Mouse (Mus musculus): ENCODE results near the gene 2310034G01Rik. TPM values are rescaled to one million over a fixed set of nuclear protein-coding genes. Genes with fewer than 3 reads are reported as not detected.

The 2310034G01Rik gene
- polyA plus RNA-seq, 1 experiment from 2014 or later = 1.8 TPM

DNA sequence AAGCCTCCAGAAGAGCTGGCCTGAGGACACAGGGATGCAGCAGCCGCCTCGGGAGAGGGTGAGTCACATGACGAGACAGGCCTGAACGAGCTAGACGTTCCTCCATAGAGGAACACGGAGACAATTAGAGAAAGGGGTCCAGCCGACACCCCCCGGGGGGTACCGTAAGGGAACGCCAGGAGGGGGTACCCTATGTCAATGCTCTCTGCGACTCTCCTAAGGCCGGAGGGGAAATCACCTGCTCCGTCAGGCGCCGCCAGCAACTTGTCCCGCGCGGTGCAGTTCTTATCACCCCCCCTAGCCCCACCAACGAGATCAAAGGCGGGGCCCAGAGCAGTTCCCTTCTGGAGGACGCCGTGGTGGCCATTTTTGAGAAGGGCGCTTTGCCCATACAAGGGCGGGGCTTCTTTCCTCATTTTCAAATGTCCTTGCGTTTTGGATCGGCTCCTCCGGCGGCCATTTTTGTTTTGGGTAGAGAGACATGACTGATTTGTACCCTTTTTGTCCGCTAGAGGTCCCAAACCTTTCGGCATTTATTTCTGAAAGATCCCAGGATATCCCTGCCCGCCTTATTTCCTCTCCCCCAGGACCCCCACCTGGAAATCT, 11.7 kb downstream of the 2310034G01Rik start, which contains the start of gene Cuedc2:
Cuedc2 (minus strand) TSS at position 372 of the 606 bp plus-strand sequence.
- under 1% methylated on average over 31 of the region's 31 CpGs for WGBS
- Histone ChIP-seq H3K9me3 (ENCODE audit: control insufficient read depth, low read length) (no peaks in the 10 kb centered on the region), H3K27ac (replicated peaks; ENCODE audit: low read depth, low read length) (no peak within 1 kb of the TSS), H3K36me3 (ENCODE audit: control insufficient read depth, insufficient read depth, low read length) (no peaks in the 10 kb centered on the region), H3K4me3 (ENCODE audit: low read depth, low read length) (peak within 1 kb of the TSS; percentile 77), H3K4me1 (ENCODE audit: control insufficient read depth, insufficient read depth, low read length) (peaks cover 7% of the 10 kb centered on the region; the same call in 1 of the 2 replicates), H3K9ac (ENCODE audit: low read length) (peak within 1 kb of the TSS; percentile 76), H3K27me3 (ENCODE audit: control insufficient read depth, insufficient read depth, low read length) (no peaks in the 10 kb centered on the region; the same call in 1 of the 2 replicates), H3K4me2 (ENCODE audit: low read depth, severe bottlenecking) (peak within 1 kb of the TSS; percentile 79)
- ATAC-seq (ENCODE audit: insufficient number of reproducible peaks, low FRiP score, low TSS enrichment, low read depth) (peak; percentile 82), DNase-seq (ENCODE audit: low spot score) (peak; percentile 98)

DNA sequence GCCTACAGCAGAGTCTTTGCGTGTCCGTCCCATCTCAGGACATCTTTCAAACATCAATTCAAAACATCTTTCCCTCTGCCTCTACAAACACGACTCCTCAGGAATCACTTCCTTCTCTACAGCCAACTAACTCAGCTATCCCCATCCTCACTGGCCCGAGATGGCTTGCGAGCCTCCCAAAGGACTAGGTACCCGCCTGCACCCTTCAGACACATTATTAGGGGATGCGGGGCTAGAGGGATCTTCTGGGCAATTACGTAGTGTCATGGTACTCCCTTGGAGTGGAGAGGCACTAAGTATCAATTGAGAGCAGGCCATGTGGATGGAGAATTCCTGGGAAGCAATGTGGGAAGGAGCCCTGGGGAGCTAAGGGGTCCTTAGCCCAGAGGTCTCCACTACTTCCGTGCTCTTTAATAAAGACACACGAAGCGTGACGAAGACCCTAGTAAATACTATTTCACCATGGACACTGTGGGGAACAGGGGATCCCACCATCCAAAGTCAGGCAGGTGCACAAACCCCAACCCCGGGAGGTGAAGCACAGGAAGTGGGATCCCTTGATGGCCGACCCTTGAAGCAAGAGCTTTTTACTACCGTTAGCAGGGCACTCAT, 12.3 kb downstream of the 2310034G01Rik start:
- Histone ChIP-seq H3K27me3 (ENCODE audit: control insufficient read depth, insufficient read depth, low read length) (no peaks in the 10 kb centered on the region), H3K9ac (ENCODE audit: low read length) (peak overlapping the region; percentile 76), H3K4me2 (ENCODE audit: low read depth, severe bottlenecking) (peak overlapping the region; percentile 79), H3K36me3 (ENCODE audit: control insufficient read depth, insufficient read depth, low read length) (no peaks in the 10 kb centered on the region), H3K9me3 (ENCODE audit: control insufficient read depth, low read length) (no peaks in the 10 kb centered on the region), H3K4me1 (ENCODE audit: control insufficient read depth, insufficient read depth, low read length) (peaks cover 7% of the 10 kb centered on the region; the same call in 1 of the 2 replicates), H3K4me3 (ENCODE audit: low read depth, low read length) (peak overlapping the region; percentile 77), H3K27ac (replicated peaks; ENCODE audit: low read depth, low read length) (no peak overlapping the region)
- 46% methylated on average over 15 of the region's 15 CpGs for WGBS
- ATAC-seq (ENCODE audit: insufficient number of reproducible peaks, low FRiP score, low TSS enrichment, low read depth) = peak; percentile 29; the same call in 1 of the 2 replicates
- no peak for DNase-seq (ENCODE audit: low spot score)

DNA sequence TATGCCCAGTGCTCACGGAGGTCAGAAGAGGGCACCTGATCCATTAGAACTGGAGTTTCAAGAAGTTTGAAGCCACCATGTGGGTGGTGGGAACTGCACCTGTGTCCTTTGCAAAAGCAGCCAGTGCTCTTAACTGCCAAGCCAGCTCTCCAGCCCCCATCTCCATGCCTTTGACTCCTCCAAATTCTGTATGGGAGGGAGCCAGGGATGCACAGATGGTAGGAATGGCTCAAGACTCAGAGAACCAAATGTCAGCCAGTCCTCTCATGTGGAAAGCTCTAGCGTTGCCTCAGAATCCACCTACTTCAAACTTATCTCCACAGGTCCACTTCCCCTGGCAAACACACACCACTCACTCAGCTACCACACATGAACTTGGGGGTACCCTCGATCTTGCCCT, 16.2 kb downstream of the 2310034G01Rik start:
- no peak overlapping the region for H3K4me3 ChIP-seq (ENCODE audit: low read depth, low read length)
- no peak for ATAC-seq (ENCODE audit: insufficient number of reproducible peaks, low FRiP score, low TSS enrichment, low read depth)
- no peak for DNase-seq (ENCODE audit: low spot score)
- peaks cover 16% of the 10 kb centered on the region; the same call in 1 of the 2 replicates for H3K4me1 ChIP-seq (ENCODE audit: control insufficient read depth, insufficient read depth, low read length)
- no peaks in the 10 kb centered on the region for H3K9me3 ChIP-seq (ENCODE audit: control insufficient read depth, low read length)
- 92% methylated on average over 3 of the region's 3 CpGs for WGBS
- H3K27me3 ChIP-seq (ENCODE audit: control insufficient read depth, insufficient read depth, low read length) = peaks cover 8% of the 10 kb centered on the region
- no peak overlapping the region for H3K27ac ChIP-seq (replicated peaks; ENCODE audit: low read depth, low read length)
- H3K36me3 ChIP-seq (ENCODE audit: control insufficient read depth, insufficient read depth, low read length) = peaks cover 2% of the 10 kb centered on the region; the same call in 1 of the 2 replicates
- H3K4me2 ChIP-seq (ENCODE audit: low read depth, severe bottlenecking) = no peak overlapping the region
- no peak overlapping the region for H3K9ac ChIP-seq (ENCODE audit: low read length)

DNA sequence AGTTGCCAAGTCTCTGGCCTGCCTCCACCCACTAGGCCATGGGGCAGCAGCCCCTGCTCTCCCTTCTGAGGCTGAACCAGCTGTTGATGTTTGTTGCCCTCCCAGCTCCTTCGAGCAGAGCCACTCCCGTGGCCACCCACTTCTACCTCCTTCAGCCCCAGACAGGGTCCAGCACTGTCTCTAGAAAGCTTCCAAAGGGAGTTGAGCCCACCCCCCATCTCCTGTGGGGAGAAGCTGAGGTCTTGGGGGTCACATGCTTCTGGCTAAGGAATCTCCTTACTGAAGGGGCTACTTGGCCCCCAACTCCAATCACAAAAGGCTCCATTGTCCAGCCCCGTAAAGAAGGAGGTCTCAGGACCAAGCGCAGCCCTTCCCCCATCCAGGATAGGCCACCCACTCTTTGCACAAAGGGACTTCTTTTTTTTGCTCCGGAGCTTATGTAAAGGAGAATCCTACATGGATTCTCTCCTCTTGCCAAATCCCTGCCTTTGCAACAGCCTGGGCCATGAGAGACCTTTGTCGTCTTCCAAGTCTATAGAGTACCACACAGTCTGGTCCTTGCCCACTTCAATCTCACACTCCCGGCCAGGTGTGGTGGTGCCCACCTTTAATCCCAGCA, 17.3 kb downstream of the 2310034G01Rik start:
- H3K4me3 ChIP-seq (ENCODE audit: low read depth, low read length) = no peak overlapping the region
- no peak overlapping the region for H3K27ac ChIP-seq (replicated peaks; ENCODE audit: low read depth, low read length)
- H3K36me3 ChIP-seq (ENCODE audit: control insufficient read depth, insufficient read depth, low read length) = peaks cover 2% of the 10 kb centered on the region; the same call in 1 of the 2 replicates
- no peak for ATAC-seq (ENCODE audit: insufficient number of reproducible peaks, low FRiP score, low TSS enrichment, low read depth)
- 76% methylated on average over 7 of the region's 7 CpGs for WGBS
- no peak overlapping the region for H3K9ac ChIP-seq (ENCODE audit: low read length)
- peaks cover 9% of the 10 kb centered on the region for H3K27me3 ChIP-seq (ENCODE audit: control insufficient read depth, insufficient read depth, low read length)
- no peaks in the 10 kb centered on the region for H3K9me3 ChIP-seq (ENCODE audit: control insufficient read depth, low read length)
- peaks cover 13% of the 10 kb centered on the region; the same call in 1 of the 2 replicates for H3K4me1 ChIP-seq (ENCODE audit: control insufficient read depth, insufficient read depth, low read length)
- H3K4me2 ChIP-seq (ENCODE audit: low read depth, severe bottlenecking) = no peak overlapping the region
- DNase-seq (ENCODE audit: low spot score) = no peak

DNA sequence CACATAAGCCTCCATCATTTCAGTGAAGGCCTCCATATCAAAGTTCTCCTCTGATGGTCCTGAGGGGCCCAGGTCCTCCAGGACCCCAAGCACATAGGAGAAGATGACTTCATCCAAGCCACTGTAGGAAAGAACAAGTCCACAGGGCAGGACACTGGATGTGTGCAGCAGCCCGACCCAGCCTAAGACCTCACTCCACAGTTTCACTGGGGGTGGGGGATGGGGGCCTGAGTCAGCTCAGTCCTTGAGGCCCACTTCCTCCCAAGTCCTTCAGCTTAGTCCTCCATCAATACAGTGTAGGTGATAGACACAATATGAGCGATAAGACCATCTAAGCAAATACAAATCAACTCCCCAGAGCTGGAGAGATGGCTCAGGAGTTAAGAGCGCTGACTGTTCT, 18.2 kb downstream of the 2310034G01Rik start:
- ATAC-seq (ENCODE audit: insufficient number of reproducible peaks, low FRiP score, low TSS enrichment, low read depth) (no peak), DNase-seq (ENCODE audit: low spot score) (no peak)
- H3K9me3 ChIP-seq (ENCODE audit: control insufficient read depth, low read length) = no peaks in the 10 kb centered on the region
- no peak overlapping the region for H3K9ac ChIP-seq (ENCODE audit: low read length)
- H3K27ac ChIP-seq (replicated peaks; ENCODE audit: low read depth, low read length) = no peak overlapping the region
- peaks cover 9% of the 10 kb centered on the region; the same call in 1 of the 2 replicates for H3K4me1 ChIP-seq (ENCODE audit: control insufficient read depth, insufficient read depth, low read length)
- H3K4me3 ChIP-seq (ENCODE audit: low read depth, low read length) = no peak overlapping the region
- no peak overlapping the region for H3K4me2 ChIP-seq (ENCODE audit: low read depth, severe bottlenecking)
- H3K27me3 ChIP-seq (ENCODE audit: control insufficient read depth, insufficient read depth, low read length) = peaks cover 17% of the 10 kb centered on the region
- WGBS = 84% methylated on average over 3 of the region's 3 CpGs
- peaks cover 2% of the 10 kb centered on the region; the same call in 1 of the 2 replicates for H3K36me3 ChIP-seq (ENCODE audit: control insufficient read depth, insufficient read depth, low read length)

DNA sequence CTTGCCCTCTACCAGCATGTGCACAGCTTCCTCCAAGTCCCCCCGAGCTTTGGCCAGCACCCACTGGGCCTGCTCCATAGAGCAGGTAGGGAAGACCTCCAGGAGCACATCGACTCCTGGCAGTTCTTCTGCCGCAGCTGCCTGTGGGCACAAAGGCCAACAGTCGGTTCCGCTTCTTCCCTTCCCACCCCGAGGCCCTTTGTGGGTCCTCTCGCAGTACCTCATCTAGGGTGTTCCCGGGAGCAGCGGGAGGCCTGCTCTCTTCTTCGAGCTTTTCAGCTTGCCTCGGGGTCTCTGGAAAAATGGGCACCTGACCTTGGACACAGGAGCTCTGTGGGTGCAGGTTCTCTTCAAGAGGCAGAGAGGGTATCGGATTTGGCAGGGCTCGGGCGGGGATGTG, 18.8 kb downstream of the 2310034G01Rik start:
- no peak for ATAC-seq (ENCODE audit: insufficient number of reproducible peaks, low FRiP score, low TSS enrichment, low read depth)
- Histone ChIP-seq H3K9ac (ENCODE audit: low read length) (no peak overlapping the region), H3K4me1 (ENCODE audit: control insufficient read depth, insufficient read depth, low read length) (peaks cover 9% of the 10 kb centered on the region; the same call in 1 of the 2 replicates), H3K4me3 (ENCODE audit: low read depth, low read length) (no peak overlapping the region), H3K27me3 (ENCODE audit: control insufficient read depth, insufficient read depth, low read length) (peaks cover 23% of the 10 kb centered on the region), H3K9me3 (ENCODE audit: control insufficient read depth, low read length) (no peaks in the 10 kb centered on the region), H3K27ac (replicated peaks; ENCODE audit: low read depth, low read length) (no peak overlapping the region), H3K4me2 (ENCODE audit: low read depth, severe bottlenecking) (no peak overlapping the region), H3K36me3 (ENCODE audit: control insufficient read depth, insufficient read depth, low read length) (peaks cover 2% of the 10 kb centered on the region; the same call in 1 of the 2 replicates)
- WGBS = 95% methylated on average over 14 of the region's 14 CpGs
- DNase-seq (ENCODE audit: low spot score) = no peak

DNA sequence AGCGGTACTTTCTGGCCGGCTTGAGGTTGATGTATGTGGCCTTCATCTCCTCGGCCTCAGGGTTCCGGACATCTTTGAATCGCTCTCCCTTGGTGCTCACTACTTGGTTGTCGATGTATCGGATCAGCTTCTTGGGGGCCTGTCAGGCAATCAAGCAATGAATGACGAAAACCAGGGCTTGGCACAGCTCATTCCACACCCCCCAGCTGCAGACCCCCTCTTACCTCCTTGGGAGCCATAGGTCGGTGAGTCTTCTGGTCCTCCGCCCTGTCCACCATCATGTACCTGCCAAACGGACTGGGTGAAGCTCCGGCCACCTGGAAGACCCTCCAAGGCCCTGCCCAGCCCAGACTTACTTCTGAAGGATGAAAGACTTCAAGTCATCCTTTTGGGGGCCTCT, 19.4 kb downstream of the 2310034G01Rik start:
- Histone ChIP-seq H3K27ac (replicated peaks; ENCODE audit: low read depth, low read length) (no peak overlapping the region), H3K9ac (ENCODE audit: low read length) (no peak overlapping the region), H3K4me3 (ENCODE audit: low read depth, low read length) (no peak overlapping the region), H3K27me3 (ENCODE audit: control insufficient read depth, insufficient read depth, low read length) (peaks cover 29% of the 10 kb centered on the region), H3K4me1 (ENCODE audit: control insufficient read depth, insufficient read depth, low read length) (peaks cover 9% of the 10 kb centered on the region; the same call in 1 of the 2 replicates), H3K4me2 (ENCODE audit: low read depth, severe bottlenecking) (no peak overlapping the region), H3K9me3 (ENCODE audit: control insufficient read depth, low read length) (no peaks in the 10 kb centered on the region), H3K36me3 (ENCODE audit: control insufficient read depth, insufficient read depth, low read length) (peaks cover 2% of the 10 kb centered on the region; the same call in 1 of the 2 replicates)
- no peak for ATAC-seq (ENCODE audit: insufficient number of reproducible peaks, low FRiP score, low TSS enrichment, low read depth)
- WGBS = 95% methylated on average over 12 of the region's 12 CpGs
- no peak for DNase-seq (ENCODE audit: low spot score)

DNA sequence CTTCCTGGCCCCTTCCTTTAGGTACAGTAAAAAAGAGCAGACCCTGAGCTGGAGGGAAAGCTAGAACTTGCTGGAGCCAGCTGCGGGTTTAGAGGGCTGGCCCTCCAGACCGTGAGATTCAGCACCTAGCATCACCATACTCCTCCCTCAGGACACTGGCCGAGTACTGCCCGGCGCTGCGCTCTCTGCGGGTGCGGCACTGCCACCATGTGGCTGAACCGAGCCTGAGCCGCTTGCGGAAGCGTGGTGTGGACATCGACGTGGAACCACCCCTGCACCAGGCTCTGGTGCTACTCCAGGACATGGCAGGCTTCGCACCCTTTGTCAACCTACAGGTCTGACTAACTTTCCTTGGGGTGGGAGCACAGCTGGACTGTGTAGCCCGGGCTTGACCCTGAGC, 20.2 kb downstream of the 2310034G01Rik start:
- DNase-seq (ENCODE audit: low spot score) = peak; percentile 85
- Histone ChIP-seq H3K9ac (ENCODE audit: low read length) (no peak overlapping the region), H3K9me3 (ENCODE audit: control insufficient read depth, low read length) (no peaks in the 10 kb centered on the region), H3K27me3 (ENCODE audit: control insufficient read depth, insufficient read depth, low read length) (peaks cover 36% of the 10 kb centered on the region), H3K4me1 (ENCODE audit: control insufficient read depth, insufficient read depth, low read length) (peaks cover 9% of the 10 kb centered on the region; the same call in 1 of the 2 replicates), H3K4me2 (ENCODE audit: low read depth, severe bottlenecking) (no peak overlapping the region), H3K4me3 (ENCODE audit: low read depth, low read length) (no peak overlapping the region), H3K36me3 (ENCODE audit: control insufficient read depth, insufficient read depth, low read length) (peaks cover 2% of the 10 kb centered on the region; the same call in 1 of the 2 replicates), H3K27ac (replicated peaks; ENCODE audit: low read depth, low read length) (no peak overlapping the region)
- ATAC-seq (ENCODE audit: insufficient number of reproducible peaks, low FRiP score, low TSS enrichment, low read depth) = no peak
- WGBS = 5% methylated on average over 16 of the region's 16 CpGs
